ENCODE assay signal across 14 mouse cellular contexts in genomic region chr7:63668951-63669350, GRCm38 (mm10).
DNase-seq lines count a peak whose midpoint lies in the region; ATAC-seq and TF ChIP-seq lines count a peak whose summit lies in the region.
"Had no signal": no experiment of that assay in that cellular context is flagged by ENCODE, and none has a peak within 500 bp of the region (broad histone marks: within the 10 kb centered on the region; RNA-seq: fewer than 3 reads in every experiment).

No protein-coding gene starts in this region.

- H3K4me1 ChIP-seq in limb, embryonic 11.5 days (ENCODE audit: control insufficient read depth, insufficient read depth, low read length), result no peaks in the 10 kb centered on the region
- H3K4me1 ChIP-seq in limb, embryonic 10.5 days, result no peaks in the 10 kb centered on the region
- H3K4me1 ChIP-seq in forebrain, embryonic 13.5 days, result peaks cover 19% of the 10 kb centered on the region
- H3K4me1 ChIP-seq in hindbrain, embryonic 16.5 days (ENCODE audit: control insufficient read depth, insufficient read depth, low read depth, low read length), result peaks cover 15% of the 10 kb centered on the region
- H3K4me1 ChIP-seq in lung, adult 2 months (ENCODE audit: control insufficient read depth, insufficient read depth, low read length), result no peaks in the 10 kb centered on the region

- H3K4me2 ChIP-seq in limb, embryonic 11.5 days (ENCODE audit: low read depth, severe bottlenecking), result no peak overlapping the region
- peak overlapping the region; percentile 35; the same call in 1 of the 2 replicates for H3K4me2 ChIP-seq in forebrain, embryonic 13.5 days
- H3K4me2 ChIP-seq in hindbrain, embryonic 16.5 days (ENCODE audit: low read length), result no peak overlapping the region; the same call in 1 of the 2 replicates
- H3K4me2 ChIP-seq: heart, embryonic 13.5 days; limb, embryonic 15.5 days had no signal

- peak; percentile 15 for DNase-seq in limb, embryonic 11.5 days (ENCODE audit: low spot score)
- no peak for DNase-seq in limb, embryonic 10.5 days (ENCODE audit: low spot score)
- DNase-seq in retina, embryonic 14.5 days (ENCODE audit: low spot score), result peak; percentile 34
- DNase-seq in lung, adult 2 months, result no peak
- DNase-seq in lung, postnatal 36 days, result no peak
- DNase-seq in heart, postnatal 36 days, result no peak
- DNase-seq: cerebellum, adult 18-20 months; kidney, adult 2 months; lung, postnatal 14 days had no signal

- TF ChIP-seq POLR2A in lung, adult 2 months (IDR thresholded peaks at IDR 0.05; ENCODE audit: borderline replicate concordance, extremely low read depth, low read depth, low read length), result no peak

- ATAC-seq in limb, embryonic 11.5 days (ENCODE audit: insufficient number of reproducible peaks, low FRiP score, low TSS enrichment, low read depth), result no peak
- ATAC-seq in forebrain, embryonic 13.5 days, result peak; percentile 72
- ATAC-seq in hindbrain, embryonic 16.5 days, result peak; percentile 73

- no peak overlapping the region for H3K27ac ChIP-seq in limb, embryonic 11.5 days (replicated peaks; ENCODE audit: low read depth, low read length)
- no peak overlapping the region for H3K27ac ChIP-seq in limb, embryonic 10.5 days
- peak overlapping the region; percentile 60 for H3K27ac ChIP-seq in forebrain, embryonic 13.5 days
- peak overlapping the region; percentile 30 for H3K27ac ChIP-seq in hindbrain, embryonic 16.5 days (ENCODE audit: low read depth, low read length)
- H3K27ac ChIP-seq: heart, embryonic 13.5 days; limb, embryonic 15.5 days had no signal

- intact Hi-C loops in heart, postnatal 36 days (cut with DNase I), result no loop called here

- H3K4me3 ChIP-seq in limb, embryonic 11.5 days (ENCODE audit: low read depth, low read length), result no peak overlapping the region
- H3K4me3 ChIP-seq in limb, embryonic 10.5 days, result no peak overlapping the region
- no peak overlapping the region for H3K4me3 ChIP-seq in forebrain, embryonic 13.5 days
- H3K4me3 ChIP-seq in hindbrain, embryonic 16.5 days (ENCODE audit: low read length), result no peak overlapping the region
- H3K4me3 ChIP-seq in lung, adult 2 months (replicated peaks; ENCODE audit: extremely low read depth, low read depth, low read length), result no peak overlapping the region
- H3K4me3 ChIP-seq: erythroblast, embryonic 14.5 days; heart, embryonic 13.5 days; limb, embryonic 15.5 days had no signal

- H3K36me3 ChIP-seq in limb, embryonic 11.5 days (ENCODE audit: control insufficient read depth, insufficient read depth, low read length), result no peaks in the 10 kb centered on the region
- H3K36me3 ChIP-seq in limb, embryonic 10.5 days, result no peaks in the 10 kb centered on the region
- no peaks in the 10 kb centered on the region for H3K36me3 ChIP-seq in forebrain, embryonic 13.5 days (ENCODE audit: poor library complexity, severe bottlenecking)
- H3K36me3 ChIP-seq in hindbrain, embryonic 16.5 days (ENCODE audit: control insufficient read depth, insufficient read depth, low read length), result no peaks in the 10 kb centered on the region
- H3K36me3 ChIP-seq: heart, embryonic 13.5 days; limb, embryonic 15.5 days had no signal

- no peaks in the 10 kb centered on the region for H3K9me3 ChIP-seq in limb, embryonic 11.5 days (ENCODE audit: control insufficient read depth, low read length)
- no peaks in the 10 kb centered on the region for H3K9me3 ChIP-seq in limb, embryonic 10.5 days (replicated peaks)
- H3K9me3 ChIP-seq in forebrain, embryonic 13.5 days (replicated peaks), result no peaks in the 10 kb centered on the region
- H3K9me3 ChIP-seq in hindbrain, embryonic 16.5 days (ENCODE audit: control insufficient read depth, low read length), result no peaks in the 10 kb centered on the region
- H3K9me3 ChIP-seq: heart, embryonic 13.5 days; limb, embryonic 15.5 days had no signal

- WGBS in limb, embryonic 11.5 days, result 77% methylated on average over 14 of the region's 14 CpGs
- 82% methylated on average over 14 of the region's 14 CpGs for WGBS in limb, embryonic 10.5 days
- WGBS in forebrain, embryonic 13.5 days, result 56% methylated on average over 14 of the region's 14 CpGs
- whole genome bisulfite sequencing in hindbrain, embryonic 16.5 days, result 55% methylated on average over 14 of the region's 14 CpGs
- 79% methylated on average over 14 of the region's 14 CpGs for WGBS in lung, adult 2 months

- H3K27me3 ChIP-seq in limb, embryonic 11.5 days (ENCODE audit: control insufficient read depth, insufficient read depth, low read length), result no peaks in the 10 kb centered on the region
- no peaks in the 10 kb centered on the region for H3K27me3 ChIP-seq in limb, embryonic 10.5 days (ENCODE audit: low read depth, poor library complexity, severe bottlenecking)
- no peaks in the 10 kb centered on the region for H3K27me3 ChIP-seq in forebrain, embryonic 13.5 days
- no peaks in the 10 kb centered on the region for H3K27me3 ChIP-seq in hindbrain, embryonic 16.5 days (replicated peaks; ENCODE audit: control insufficient read depth, insufficient read depth, low read length)
- H3K27me3 ChIP-seq: limb, embryonic 15.5 days had no signal

- TF ChIP-seq CTCF in lung, adult 2 months (IDR thresholded peaks at IDR 0.05; ENCODE audit: insufficient read depth, low read length), result no peak

- no peak overlapping the region for H3K9ac ChIP-seq in limb, embryonic 11.5 days (ENCODE audit: low read length)
- H3K9ac ChIP-seq in forebrain, embryonic 13.5 days, result no peak overlapping the region
- no peak overlapping the region for H3K9ac ChIP-seq in hindbrain, embryonic 16.5 days (ENCODE audit: low read depth, low read length)
- H3K9ac ChIP-seq: heart, embryonic 13.5 days; limb, embryonic 15.5 days had no signal

Comparison
In these comparisons a context has a peak if more than half of its experiments do, and no peak if none do; other contexts are left out.
1. DNase-seq: peak in limb, embryonic 11.5 days (single experiment) and retina, embryonic 14.5 days (single experiment); none in limb, embryonic 10.5 days (single experiment), lung, adult 2 months (single experiment), lung, postnatal 36 days (single experiment) and heart, postnatal 36 days (0 of 2).
2. H3K27ac ChIP-seq: peak in forebrain, embryonic 13.5 days (single experiment) and hindbrain, embryonic 16.5 days (single experiment); none in limb, embryonic 11.5 days (single experiment) and limb, embryonic 10.5 days (single experiment).